Mouse (Mus musculus) lung, postnatal 25 days (tissue): ENCODE measurements around the gene Acp5.
A peak's percentile ranks its signal among the peaks of the same experiment; 100 is the strongest.
"Not testable (repeated sequence)": the region's sequence is repeated elsewhere in the genome, so short reads cannot be mapped to it uniquely, and the experiment has no call there.

Experiments
- DNase-seq: peaks from one replicate; pipeline ENCODE4 v3.0.0; 2022; ENCODE audit warnings: low spot score

The Acp5 gene

DNA sequence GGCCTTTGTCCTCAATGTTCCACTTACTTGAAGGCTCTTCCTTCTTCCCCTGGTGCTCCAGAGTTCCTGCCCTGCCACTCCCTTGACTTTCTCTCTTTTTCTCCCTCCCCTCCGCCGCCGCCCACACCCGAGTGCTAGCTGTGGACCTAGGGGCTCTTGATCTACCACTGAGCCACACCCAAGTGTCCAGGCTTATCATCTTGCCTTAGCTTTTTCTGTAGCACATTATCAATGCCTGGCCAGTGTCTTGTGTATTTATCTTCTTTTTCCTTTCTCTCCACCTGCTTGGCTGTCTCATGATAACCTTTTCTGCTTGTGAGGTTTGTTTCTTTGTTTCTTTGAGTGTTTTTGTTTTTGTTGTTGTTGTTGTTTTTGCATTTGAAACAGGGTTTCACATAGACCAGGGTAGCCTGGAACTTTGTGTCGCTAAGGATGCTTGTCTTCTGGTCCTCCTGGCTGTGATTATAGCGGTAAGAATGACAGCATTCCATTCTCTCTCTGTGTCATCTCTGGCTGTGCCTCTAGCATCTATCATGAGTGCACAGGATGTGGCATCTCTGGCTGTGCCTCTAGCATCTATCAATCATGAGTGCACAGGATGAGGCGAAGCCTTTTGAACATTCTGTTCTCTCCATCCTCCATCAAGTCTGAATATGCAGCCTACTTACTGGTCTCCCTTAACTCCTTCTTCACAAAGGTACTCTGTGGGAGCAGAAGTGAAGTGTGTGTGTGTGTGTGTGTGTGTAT lies at the start of gene Acp5:
Gene Acp5, minus strand, starts transcription at position 68 of the 747 bp plus-strand sequence.
- no peak for DNase-seq

DNA sequence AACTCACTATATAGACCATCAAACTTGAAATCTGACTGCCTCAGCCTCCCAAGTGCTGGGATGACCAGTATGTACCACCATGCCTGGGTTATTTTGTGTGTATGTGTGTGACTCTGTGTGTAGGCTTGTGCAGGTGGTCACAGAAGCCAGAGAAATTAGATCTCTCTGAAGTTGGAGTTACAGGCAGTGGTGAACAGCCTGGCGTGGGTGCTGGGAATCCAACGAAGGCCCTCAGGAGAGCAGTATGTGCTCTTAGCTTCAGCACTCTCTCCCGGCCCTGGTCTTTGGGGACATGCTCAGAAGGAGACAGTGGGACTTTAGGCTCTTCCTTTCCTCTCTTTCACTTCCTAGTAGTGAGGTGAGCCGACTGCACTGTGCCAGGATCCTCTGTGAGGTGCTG lies 36.8 kb upstream of the Acp5 start:
- DNase-seq = no peak

DNA sequence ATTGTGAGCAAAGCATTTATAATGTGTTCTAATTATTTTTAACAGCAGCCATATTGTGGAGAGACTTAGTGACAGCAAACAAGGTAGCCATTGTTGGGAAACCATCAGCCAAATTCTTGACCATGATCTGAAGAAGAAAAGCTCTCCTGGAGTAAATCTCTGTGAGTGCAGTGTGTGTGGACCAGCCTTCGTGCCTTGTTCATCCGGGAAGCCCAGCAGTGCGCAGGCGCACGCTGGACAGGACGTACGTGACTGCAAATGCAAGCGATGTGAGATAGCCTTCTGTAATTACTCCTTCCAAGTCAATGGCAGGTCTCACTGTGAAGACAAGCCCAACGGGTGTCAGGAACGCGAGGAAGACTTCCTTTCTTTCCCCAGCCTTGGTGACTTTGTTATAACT lies 33.8 kb upstream of the Acp5 start:
- DNase-seq = no peak

DNA sequence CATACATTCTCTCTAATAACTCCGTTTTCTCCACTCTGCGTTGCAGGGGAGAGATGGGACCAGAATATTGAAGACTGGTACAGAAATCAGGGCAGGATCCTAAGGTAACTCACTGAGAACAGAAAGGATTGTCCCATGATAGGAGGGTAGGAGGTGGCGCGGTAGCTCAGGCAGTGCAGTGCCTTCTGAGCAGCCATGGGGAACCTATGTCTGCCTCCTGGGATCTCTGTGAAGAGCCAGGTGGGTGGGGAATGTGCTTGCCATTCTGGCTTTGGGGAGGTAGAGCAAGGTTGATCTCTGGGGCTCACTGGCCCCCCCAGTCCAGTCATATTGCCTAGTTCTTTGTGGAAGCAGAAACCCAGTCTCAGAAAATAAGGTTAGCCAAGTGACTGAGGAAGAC lies 32.2 kb upstream of the Acp5 start:
- DNase-seq = no peak

DNA sequence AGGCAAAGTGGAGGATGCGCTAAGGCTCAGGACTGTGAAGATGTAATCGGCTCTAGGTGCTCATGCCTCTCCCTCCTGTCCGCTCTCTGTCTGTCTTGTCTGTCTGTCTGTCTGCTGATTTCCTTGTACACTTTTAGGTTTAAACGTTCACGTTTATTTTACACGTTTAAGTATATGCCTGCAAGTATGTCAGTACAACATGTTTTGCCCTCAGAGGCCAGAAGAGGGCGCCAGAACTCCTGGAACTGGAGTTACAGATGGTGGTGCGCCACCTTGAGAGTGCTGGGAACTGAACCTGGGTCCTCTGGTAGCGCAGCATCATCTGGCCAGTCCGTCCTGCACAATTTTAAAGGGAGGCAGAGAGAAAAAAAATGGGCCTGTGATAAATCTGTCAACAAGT lies 31.2 kb upstream of the Acp5 start:
- no peak for DNase-seq

- DNase-seq = no peak
These were observed 30.5 kb upstream of the Acp5 start for GRCm38 (mm10) chr9:22165964-22166363.

DNA sequence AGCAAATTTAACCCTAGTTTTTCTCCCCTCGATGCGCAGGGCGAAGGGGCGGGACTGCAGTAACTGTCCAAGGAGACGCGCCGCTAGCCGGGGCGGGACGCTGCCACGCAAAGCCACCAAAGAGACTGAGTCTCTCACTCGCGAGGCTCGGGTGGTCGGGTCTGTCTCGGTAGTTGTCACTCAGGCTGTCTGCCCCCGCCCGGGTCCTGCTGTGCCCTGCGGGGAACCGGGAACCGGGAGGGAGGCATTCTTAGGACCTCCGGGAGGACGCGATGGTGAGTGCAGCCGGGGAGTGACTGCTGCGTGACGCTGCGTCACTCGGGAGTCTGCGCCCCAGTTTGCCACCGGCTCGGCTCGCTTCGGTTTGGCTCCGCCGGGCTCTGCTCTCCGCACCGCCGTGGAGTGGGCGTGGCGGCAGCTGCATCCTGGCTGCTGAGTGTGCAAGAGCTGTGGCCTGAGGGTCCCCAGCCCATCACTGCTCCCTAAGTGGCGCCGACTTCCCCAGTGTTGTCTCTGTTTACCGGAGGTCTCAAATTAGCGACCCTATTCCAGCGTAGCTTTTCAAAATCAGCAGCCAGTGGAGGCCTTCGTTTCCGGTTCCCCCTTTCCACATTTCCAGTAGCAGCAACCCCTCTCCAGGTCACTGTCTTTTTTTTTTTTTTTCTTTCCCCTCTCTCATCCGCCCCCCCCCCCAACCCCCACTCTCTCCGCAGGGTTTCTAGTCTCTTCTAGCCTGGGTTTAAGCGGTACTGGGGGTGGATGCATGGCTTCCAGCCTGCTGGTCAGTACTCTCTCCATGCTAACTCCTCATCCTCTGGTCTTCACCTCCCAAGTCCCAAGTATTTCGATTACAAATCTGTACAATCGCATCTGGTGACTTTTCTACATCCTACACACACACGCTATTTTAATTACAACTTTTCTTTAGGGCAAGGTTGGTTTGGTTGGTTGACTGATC lies 29.5 kb upstream of the Acp5 start:
- DNase-seq = no peak

GRCm38 (mm10) chr9:22162912-22163311 lies 27.4 kb upstream of the Acp5 start:
- DNase-seq = no peak

DNA sequence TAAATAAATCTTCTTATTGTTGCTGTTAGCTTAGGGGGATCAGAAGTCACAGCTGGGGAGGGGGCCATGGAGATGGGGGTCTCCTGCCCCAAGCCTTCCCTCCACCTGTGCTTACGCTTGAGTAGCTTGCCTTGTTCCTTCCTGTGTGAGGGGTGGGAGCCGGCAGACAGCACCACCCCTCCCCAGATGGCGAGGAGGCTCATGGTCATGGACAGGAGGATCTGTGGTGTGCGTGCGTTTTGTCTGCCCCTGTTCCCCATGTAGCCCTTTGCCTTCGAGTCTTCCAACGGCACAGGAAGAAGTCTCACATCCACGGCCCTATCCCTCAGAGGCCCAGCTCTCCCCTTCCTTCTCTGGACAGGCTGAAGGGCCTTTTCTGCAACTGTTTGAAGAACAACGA lies 26.8 kb upstream of the Acp5 start:
- no peak for DNase-seq

DNA sequence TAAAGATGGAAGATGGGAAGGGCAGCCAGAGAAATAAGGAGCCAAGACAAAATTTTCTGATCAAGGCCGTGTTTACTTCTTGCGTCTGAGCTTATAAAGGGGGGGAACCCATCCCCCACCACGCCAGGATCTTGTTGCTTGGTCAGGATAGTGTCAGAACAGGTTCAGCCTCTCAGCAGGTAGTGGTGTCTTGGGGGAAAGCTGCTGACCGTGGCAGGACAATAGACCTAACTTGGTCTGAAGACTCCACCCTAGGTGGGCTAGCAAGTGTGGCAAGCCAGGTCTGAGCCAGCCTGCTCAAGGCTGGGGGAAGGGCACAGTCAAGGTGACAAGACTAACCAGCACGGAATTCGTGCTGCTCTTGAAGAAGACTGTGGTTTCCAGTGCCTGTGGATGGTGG lies 25.8 kb upstream of the Acp5 start:
- DNase-seq = no peak

GRCm38 (mm10) chr9:22157516-22158265 lies 22.2 kb upstream of the Acp5 start:
- no peak for DNase-seq

- peak; percentile 99 for DNase-seq
These were observed 21.2 kb upstream of the Acp5 start, which contains the start of gene Pigyl for GRCm38 (mm10) chr9:22156497-22157245. TSS of gene Pigyl (plus strand) at chr9:22156846.

GRCm38 (mm10) chr9:22155614-22156013 lies 20.1 kb upstream of the Acp5 start:
- peak; percentile 80 for DNase-seq

DNA sequence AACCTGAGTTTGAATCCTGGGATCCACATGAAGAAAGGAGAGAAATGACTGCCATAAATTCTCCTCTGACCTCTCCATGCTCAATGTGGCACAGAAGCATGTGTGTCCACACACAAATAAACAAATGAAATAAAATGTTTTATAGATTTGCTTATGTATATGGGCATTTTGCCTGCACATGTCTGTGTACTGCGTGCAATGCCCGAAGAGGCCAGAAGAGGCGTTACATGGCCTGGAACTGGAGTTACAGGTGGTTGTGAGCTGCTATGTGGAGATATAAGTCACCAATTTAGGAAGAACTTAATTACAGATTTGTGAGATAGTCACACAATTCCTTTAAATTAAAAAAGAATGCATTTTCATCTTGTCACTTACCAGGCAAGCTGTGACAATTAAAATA lies 18.3 kb upstream of the Acp5 start:
- DNase-seq = no peak

DNA sequence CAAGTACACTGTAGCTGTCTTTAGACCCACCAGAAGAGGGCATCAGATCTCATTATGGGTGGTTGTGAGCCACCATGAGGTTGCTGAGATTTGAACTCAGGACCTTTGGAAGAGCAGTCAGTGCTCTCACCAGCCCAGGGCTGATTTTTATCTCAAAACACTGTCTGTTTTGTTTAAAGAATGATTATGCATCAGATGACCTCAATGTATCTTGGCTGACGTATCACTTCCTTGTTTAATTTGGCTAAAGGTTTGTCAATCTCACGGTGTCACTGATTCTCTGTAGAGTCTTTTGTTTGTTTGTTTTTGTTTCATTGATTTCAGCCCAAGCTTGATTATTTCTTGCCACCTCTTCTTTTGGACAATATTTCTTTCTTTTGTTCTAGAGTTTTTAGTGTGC lies 15.4 kb upstream of the Acp5 start:
- no peak for DNase-seq

GRCm38 (mm10) chr9:22150249-22150693 lies 14.8 kb upstream of the Acp5 start:
- DNase-seq = not testable (repeated sequence)

DNA sequence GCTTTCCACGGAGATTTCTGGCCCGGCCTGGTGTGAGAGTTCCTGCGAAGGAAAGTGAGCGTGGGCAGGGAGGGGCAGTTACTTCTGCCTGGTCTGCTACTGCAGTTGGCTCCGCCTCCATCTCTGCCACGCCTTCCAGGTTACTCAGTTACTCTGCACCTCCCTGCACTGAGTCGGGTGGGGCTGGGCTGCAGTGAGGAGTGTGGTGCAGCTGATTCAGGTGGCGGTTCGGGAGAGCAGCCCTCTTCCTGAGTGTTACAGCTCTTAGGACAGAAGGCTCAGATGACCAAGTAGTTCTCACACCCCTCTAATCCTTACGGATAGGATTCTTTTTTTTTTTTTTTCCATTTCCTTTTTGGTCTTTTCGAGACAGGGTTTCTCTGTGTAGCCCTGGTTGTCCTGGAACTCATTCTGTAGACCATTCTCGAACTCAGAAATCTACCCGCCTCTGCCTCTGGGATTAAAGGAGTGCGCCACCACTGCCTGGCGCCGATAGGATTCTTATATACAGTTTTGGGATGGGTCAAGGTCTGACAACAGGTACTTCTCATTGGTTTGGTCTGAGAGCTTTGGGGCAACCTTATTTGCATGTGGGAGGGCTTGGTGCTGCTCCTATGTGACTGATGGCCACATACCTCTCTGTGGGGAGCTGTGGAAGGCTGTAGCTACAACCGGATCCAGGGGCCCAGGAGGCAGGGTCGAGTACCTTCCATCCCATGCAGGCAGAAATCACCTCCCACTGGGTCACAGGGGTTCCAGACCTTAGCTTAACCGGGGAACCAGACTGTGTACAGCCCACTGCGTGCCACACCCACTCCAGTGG lies 14.1 kb upstream of the Acp5 start:
- DNase-seq = peak; percentile 35

DNA sequence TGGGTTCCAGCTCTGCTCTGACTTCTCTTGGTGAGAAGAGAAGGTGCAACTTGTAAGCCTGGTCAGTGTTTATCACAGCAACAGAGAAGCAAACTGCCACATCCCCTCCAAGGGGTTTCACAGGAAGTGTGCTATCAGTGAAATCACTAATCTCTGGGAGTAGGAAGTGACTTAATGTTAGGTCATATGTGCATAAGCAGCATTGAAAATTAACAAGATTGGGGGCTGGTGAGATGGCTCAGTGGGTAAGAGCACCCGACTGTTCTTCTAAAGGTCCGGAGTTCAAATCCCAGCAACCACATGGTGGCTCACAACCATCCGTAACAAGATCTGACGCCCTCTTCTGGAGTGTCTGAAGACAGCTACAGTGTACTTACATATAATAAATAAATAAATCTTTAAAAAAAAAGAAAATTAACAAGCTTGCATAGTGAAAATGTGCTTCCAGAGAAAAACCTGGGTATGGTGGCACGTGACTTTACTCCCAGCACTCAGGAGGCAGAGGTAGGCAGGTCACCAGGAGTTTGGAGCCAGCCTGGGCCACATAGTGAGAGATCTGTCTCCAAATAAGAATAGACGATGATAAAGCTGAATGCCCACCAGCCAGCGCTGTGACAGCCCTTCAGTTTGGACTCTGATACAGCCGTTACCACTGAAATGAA lies 8.9 kb upstream of the Acp5 start:
- no peak for DNase-seq

DNA sequence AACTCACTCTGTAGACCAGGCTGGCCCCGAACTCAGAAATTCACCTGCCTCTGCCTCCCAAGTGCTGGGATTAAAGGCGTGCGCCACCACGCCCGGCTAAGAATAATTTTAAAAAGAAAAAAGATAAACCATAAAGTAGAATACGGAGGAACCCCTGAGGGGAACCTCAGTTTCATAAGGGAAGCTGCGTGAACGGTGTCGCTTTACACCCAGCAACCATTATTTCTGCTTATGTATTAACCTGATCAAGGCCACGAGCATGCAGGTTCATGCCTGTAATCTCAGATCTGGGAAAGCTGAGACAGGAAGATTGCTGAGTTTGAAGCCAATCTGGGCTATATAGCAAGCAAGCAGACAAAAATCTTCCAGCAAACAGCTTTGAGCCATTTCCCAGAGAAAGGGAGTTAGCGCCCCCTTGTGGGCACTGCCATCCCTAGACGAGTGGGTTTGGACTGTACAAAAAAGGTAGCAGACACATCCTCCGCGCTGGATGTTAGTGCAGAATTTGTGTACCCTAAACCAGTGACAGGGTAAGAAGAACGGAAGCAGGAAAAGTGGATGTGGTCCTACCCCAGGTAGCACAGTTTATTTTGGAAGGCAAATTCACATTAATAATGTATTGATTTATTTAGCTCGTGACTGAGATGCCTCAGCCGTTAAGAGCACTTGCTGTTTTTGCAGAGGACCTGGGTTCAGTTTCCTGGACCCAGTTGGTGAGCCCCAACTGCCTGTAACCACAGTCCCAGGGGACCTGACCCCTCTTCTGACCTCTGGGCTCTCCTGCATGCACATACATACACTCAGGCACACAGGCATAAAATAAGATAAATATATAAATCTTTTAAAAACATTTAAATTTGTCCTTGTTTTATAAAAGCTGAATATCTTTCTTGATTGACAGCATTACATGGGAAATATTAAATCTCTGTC lies 7.9 kb upstream of the Acp5 start:
- peak; percentile 88 for DNase-seq
